Mouse (Mus musculus) forebrain, embryonic 16.5 days (tissue): ENCODE measurements around the gene Slc16a6. TPM values are rescaled to one million over a fixed set of nuclear protein-coding genes. Genes with fewer than 3 reads are reported as not detected.
"Not testable (repeated sequence)": the region's sequence is repeated elsewhere in the genome, so short reads cannot be mapped to it uniquely, and the experiment has no call there.

Source experiments
- ATAC-seq: fragments of 200-750 bp; cut with Nextera tagmentation; 2 replicates; pipeline ENCODE4 v1.8.0; 2017; ENCODE audit warnings: mild to moderate bottlenecking, moderate library complexity
- H3K27ac ChIP-seq: fragments of 300-500 bp; sonication (generic); 2 replicates; pipeline ENCODE4 v1.5.1; 2014; ENCODE audit warnings: low read length, control low read depth
- H3K27me3 ChIP-seq: fragments of 300-500 bp; sonication (generic); replicated peaks from 2 replicates; pipeline ENCODE4 v1.6.1; 2014; ENCODE audit warnings: low read length; ENCODE audit not compliant: control insufficient read depth, insufficient read depth
- H3K36me3 ChIP-seq: fragments of 300-500 bp; sonication (generic); 2 replicates; pipeline ENCODE4 v1.6.1; 2014; ENCODE audit not compliant: control insufficient read depth, insufficient read depth
- H3K4me1 ChIP-seq: fragments of 300-500 bp; sonication (generic); replicated peaks from 2 replicates; pipeline ENCODE4 v1.6.1; 2014; ENCODE audit warnings: low read length; ENCODE audit not compliant: control insufficient read depth, insufficient read depth
- H3K4me2 ChIP-seq: fragments of 300-500 bp; sonication (generic); 2 replicates; pipeline ENCODE4 v1.6.1; 2014; ENCODE audit warnings: mild to moderate bottlenecking, low read length, control low read depth
- H3K4me3 ChIP-seq: fragments of 300-500 bp; sonication (generic); replicated peaks from 2 replicates; pipeline ENCODE4 v1.5.1; 2014; ENCODE audit warnings: mild to moderate bottlenecking, low read length, control low read depth
- H3K9ac ChIP-seq: fragments of 300-500 bp; sonication (generic); replicated peaks from 2 replicates; pipeline ENCODE4 v1.6.1; 2014; ENCODE audit warnings: low read depth, low read length, control low read depth
- H3K9me3 ChIP-seq: fragments of 300-500 bp; sonication (generic); 2 replicates; pipeline ENCODE4 v1.6.1; 2016; ENCODE audit warnings: low read length; ENCODE audit not compliant: control insufficient read depth
- WGBS: fragments of 180-500 bp; shearing (Covaris S2); extraction: QIAGEN DNeasy Blood & Tissue Kit; methylation state at CpG from one replicate; pipeline ENCODE4 v1.1.7; 2014; 5-methylcytosine and 5-hydroxymethylcytosine counted together
- polyA plus RNA-seq: library from polyadenylated mRNA; unstranded; fragments of >200 nt; fragmentation: Nextera tagmentation; extraction: Ambion mirVana; gene quantifications from 2 replicates; pipeline ENCODE4 v1.2.1, GENCODE M21; 2015

Slc16a6 gene
- polyA plus RNA-seq, 1 experiment from 2014 or later: 4.1 TPM

DNA sequence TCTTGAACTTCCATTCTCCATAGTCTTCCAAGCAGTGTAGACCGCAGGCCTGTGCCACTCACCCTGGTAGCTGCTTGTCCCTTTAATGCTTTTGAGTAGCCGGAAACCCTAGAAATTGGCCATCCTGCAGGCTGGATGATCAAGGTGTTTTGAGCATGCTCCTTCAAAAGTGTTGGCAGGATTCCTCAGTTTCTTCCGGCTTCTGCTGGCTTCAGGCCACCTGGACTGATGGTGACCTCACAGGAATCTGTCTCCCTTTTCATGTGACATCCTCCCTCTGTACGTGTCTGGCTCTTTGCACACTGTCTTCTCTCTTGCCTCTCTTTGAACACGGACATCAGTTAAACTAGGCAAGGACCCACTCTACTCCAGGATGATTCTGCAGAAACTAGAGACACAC is 26.8 kb upstream of the Slc16a6 start:
- H3K4me2 ChIP-seq: no peak overlapping the region
- ATAC-seq: no peak
- no peaks in the 10 kb centered on the region for H3K9me3 ChIP-seq
- H3K4me1 ChIP-seq: peaks cover 19% of the 10 kb centered on the region
- H3K36me3 ChIP-seq: no peaks in the 10 kb centered on the region
- no peak overlapping the region for H3K27ac ChIP-seq
- H3K4me3 ChIP-seq: no peak overlapping the region
- 79% methylated on average over 5 of the region's 5 CpGs for WGBS
- no peak overlapping the region for H3K9ac ChIP-seq
- H3K27me3 ChIP-seq: no peaks in the 10 kb centered on the region

DNA sequence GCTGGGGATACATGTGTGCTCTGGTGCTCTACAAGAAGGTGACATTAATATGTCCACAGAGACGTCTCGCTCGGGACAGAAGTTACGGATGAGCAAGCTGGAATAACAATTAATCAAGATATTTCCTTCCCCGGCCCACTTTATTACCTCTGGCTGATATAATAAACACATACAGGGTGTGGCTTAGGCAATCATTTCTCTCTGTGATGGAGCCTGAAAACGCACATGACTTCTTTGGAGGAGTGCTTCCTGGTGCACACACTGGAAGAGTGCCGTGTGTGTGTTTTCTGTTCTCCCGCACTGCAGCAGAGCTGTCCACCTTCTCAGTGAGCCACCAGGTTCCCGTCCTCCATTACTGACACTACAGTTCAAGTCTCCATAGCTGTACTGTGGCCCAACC is 24.6 kb upstream of the Slc16a6 start:
- no peak overlapping the region for H3K4me3 ChIP-seq
- no peak overlapping the region for H3K4me2 ChIP-seq
- peak overlapping the region; percentile 3; the same call in 1 of the 2 replicates for H3K27ac ChIP-seq
- H3K36me3 ChIP-seq: no peaks in the 10 kb centered on the region
- no peaks in the 10 kb centered on the region for H3K9me3 ChIP-seq
- no peak overlapping the region for H3K9ac ChIP-seq
- H3K27me3 ChIP-seq: no peaks in the 10 kb centered on the region
- WGBS: 81% methylated on average over 9 of the region's 9 CpGs
- ATAC-seq: no peak
- H3K4me1 ChIP-seq: peaks cover 16% of the 10 kb centered on the region

DNA sequence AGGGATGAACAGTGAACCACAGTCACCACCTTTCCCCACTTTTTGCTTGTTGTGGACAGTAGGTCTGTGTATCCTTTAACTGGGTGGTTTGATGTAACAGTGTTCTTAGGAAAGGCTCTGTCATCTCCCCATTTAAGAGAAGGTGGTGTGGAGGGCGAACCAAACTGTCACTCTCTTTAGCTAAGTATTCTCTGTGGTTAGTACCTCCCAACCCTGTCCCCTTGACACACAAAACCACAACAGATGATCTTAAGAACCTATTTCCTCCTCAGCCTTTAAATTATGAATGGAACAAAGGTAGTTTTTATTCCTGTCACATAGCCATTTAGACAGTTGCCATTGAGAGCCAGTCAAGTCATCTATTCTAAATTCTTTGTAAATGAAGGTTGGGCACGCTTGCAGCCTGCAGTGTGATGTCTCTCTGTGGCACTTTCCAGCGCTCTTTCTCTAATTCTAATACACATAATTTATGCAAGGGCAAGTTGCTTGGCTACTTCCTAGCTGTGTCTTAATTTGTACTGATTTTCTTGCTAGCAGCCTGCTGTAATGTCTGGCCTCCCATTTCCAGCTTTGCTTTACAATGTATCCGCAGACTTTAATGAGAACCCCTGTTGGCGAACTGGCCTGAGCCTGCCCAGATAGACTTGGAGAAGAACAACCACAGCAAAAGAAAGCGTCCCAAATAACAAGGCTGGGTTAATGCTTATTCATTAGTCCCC is 23.8 kb upstream of the Slc16a6 start:
- Histone ChIP-seq H3K27ac (no peak overlapping the region; the same call in 1 of the 2 replicates), H3K4me3 (no peak overlapping the region), H3K4me1 (peaks cover 16% of the 10 kb centered on the region), H3K4me2 (no peak overlapping the region), H3K36me3 (no peaks in the 10 kb centered on the region), H3K9ac (no peak overlapping the region), H3K27me3 (no peaks in the 10 kb centered on the region), H3K9me3 (no peaks in the 10 kb centered on the region)
- ATAC-seq: peak; percentile 94
- WGBS: 11% methylated on average over 6 of the region's 6 CpGs

DNA sequence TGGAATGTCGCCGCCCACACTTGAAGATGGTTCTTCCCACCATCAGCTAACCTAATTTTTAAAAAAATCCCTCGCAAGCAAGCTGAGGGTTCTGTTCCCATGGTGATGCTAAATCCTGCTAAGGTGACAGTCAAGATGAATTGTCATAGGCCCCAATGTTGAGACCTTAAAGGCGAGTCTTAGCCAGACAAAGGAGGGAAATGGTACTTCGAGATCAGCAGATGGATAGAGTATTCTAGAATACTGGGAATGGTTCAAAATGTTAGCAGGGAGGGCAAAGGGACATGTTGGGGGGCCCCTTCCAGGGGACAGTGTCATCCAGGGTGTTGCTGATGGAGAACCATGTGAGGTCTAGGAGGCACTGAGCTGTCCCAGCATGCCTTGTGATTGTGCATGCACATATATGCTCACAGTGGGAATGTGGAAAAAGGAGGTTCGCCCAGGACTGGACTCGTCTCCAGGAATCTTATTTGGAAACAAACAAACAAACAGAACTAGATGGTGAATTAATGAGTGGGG is 23.1 kb upstream of the Slc16a6 start:
- WGBS: 80% methylated on average over 7 of the region's 7 CpGs
- H3K4me3 ChIP-seq: no peak overlapping the region
- no peaks in the 10 kb centered on the region for H3K36me3 ChIP-seq
- no peaks in the 10 kb centered on the region for H3K27me3 ChIP-seq
- no peak overlapping the region for H3K9ac ChIP-seq
- H3K4me1 ChIP-seq: peaks cover 16% of the 10 kb centered on the region
- no peaks in the 10 kb centered on the region for H3K9me3 ChIP-seq
- no peak for ATAC-seq
- no peak overlapping the region for H3K27ac ChIP-seq
- no peak overlapping the region for H3K4me2 ChIP-seq

DNA sequence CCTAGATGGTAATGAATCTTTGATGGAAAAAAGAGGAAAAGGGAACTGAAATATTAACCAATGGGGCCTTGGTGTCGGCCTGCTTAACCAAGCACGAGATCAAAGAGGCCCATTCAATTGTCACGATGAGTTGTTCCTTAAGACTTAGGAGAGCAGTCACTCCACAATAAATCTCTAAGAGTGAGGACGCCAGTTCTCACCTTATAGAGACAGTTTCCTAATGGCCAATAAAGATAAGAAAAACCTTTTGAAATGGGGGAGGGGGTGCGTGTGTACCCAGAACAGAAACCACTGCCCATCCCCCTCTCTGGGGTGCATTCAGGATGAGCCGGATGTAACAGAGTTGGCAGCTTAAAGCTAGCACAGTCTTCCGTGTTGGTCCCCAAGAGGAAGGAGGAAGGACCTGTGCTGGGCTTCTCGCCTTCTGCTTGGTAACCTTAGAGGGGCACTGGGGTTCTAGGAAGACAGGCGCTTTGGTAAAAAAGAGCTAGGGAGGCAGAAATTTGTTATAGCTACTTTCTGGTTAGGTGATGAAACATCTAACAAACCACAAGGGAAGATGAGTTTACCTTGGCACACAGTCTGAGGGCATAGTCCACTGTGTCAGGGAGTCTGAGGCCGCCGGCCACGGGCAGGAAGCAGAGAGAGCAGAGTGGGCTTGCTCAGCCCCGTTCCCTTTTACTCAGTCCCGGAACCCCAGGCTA is 22.5 kb upstream of the Slc16a6 start:
- H3K4me3 ChIP-seq: no peak overlapping the region
- no peak for ATAC-seq
- H3K9me3 ChIP-seq: no peaks in the 10 kb centered on the region
- no peak overlapping the region for H3K4me2 ChIP-seq
- no peaks in the 10 kb centered on the region for H3K27me3 ChIP-seq
- H3K4me1 ChIP-seq: peaks cover 16% of the 10 kb centered on the region
- WGBS: 72% methylated on average over 14 of the region's 14 CpGs
- no peak overlapping the region for H3K27ac ChIP-seq
- no peak overlapping the region for H3K9ac ChIP-seq
- H3K36me3 ChIP-seq: no peaks in the 10 kb centered on the region

DNA sequence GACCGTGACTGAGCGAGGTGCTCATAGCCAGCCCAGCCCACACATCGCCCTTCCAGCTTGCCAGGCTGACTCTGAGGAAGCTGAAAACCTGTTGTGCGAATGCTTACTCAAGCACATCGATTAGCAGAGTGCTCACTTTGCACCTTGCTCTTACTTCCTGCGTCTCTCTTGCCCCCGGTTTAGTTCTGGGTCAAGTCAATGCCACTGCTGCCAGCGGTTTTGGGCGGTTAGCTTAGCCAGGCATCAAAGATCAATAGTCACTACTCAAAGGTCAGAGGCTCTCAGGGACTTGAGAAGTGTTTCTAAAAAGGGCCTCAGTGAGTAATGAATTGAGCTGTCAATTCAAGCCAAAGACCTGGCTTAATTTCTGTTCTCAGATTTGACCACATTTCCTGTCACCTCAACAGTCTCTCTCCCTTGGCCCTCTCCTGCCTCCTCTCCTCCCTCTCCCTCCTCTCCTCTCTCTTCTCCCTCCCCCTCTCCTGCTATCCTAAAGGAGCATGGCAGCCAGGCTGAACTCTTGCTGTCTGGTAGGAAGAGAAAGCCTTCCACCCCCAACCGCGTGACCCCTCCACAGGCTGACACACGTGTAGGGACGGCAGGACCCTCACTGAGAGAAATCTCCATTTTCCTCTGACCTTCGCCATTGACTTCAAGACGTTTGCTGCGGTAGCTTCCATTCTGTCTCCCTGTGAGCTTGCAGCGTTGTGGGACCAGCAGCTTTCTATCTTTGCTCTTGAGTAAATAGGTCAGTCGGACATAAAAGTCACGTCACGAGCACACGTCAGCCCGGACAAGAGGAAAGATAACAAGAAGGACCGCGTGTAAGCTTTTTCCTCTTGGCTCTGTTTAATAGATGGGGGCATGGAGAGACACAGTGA is 21.7 kb upstream of the Slc16a6 start:
- H3K9ac ChIP-seq: no peak overlapping the region
- no peak overlapping the region for H3K4me3 ChIP-seq
- H3K9me3 ChIP-seq: no peaks in the 10 kb centered on the region
- no peak overlapping the region for H3K4me2 ChIP-seq
- H3K36me3 ChIP-seq: no peaks in the 10 kb centered on the region
- H3K4me1 ChIP-seq: peaks cover 16% of the 10 kb centered on the region
- no peaks in the 10 kb centered on the region for H3K27me3 ChIP-seq
- H3K27ac ChIP-seq: no peak overlapping the region
- ATAC-seq: no peak
- WGBS: 81% methylated on average over 24 of the region's 24 CpGs

DNA sequence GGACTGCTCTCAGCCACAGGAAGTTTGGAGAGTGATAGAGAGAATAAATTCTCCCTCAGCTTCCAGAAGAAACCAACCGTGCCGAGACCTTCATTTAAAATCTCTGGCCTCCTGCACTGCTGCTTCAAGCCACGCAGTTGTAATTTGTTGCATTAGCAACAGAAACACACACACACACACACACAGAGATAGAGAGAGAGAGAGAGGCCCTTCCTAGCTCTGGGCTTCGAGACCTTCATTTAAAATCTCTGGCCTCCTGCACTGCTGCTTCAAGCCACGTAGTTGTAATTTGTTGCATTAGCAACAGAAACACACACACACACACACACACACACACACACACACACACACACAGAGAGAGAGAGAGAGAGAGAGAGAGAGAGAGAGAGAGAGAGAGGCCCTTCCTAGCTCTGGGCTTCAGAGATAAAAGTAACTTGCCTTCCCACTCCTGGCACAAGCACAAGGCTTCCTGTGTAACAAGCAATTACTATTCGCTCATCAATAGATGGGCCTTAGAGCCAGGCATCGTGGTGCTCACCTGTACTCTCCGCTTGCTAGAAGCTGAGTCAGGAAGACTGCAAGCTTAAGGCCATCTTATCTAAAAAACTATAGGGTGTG is 19.6 kb upstream of the Slc16a6 start:
- WGBS: 77% methylated on average over 8 of the region's 8 CpGs
- H3K4me1 ChIP-seq: peaks cover 13% of the 10 kb centered on the region
- H3K36me3 ChIP-seq, H3K27me3 ChIP-seq, H3K4me2 ChIP-seq, H3K4me3 ChIP-seq, H3K27ac ChIP-seq, H3K9ac ChIP-seq, ATAC-seq, H3K9me3 ChIP-seq: not testable (repeated sequence)

DNA sequence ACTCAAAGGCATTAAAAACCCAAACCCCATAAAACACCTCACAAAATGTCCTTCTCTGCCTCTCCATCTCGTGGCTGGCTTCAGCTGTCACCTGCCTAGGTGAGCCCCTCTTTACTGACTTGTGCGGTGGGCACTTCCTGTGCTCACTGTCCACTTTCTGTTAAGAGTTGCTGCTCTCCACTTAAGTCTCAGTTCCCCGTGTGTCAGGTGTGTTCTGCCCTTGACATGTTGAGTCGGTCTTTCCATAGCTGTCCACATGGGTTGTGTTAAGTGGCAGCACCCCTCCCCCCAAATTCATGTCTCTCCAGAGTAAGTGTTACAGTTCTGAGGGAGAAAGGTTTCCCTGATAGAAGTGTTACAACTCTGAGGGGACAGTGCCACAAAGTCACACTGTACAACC is 18.4 kb upstream of the Slc16a6 start:
- WGBS: 87% methylated on average over 4 of the region's 4 CpGs
- Histone ChIP-seq H3K4me2 (no peak overlapping the region), H3K27me3 (no peaks in the 10 kb centered on the region), H3K4me3 (no peak overlapping the region), H3K27ac (no peak overlapping the region), H3K36me3 (no peaks in the 10 kb centered on the region), H3K9me3 (no peaks in the 10 kb centered on the region), H3K4me1 (peaks cover 5% of the 10 kb centered on the region; the same call in 1 of the 2 replicates), H3K9ac (no peak overlapping the region)
- no peak for ATAC-seq
